Mouse (Mus musculus): ENCODE measurements at regions not wholly inside any gene's neighbourhood (a gene's known extent, or its start where the extent isn't known, plus 50 kb on each side); places are given as distances from the start of the nearest gene placed in this dataset.

GRCm38 (mm10) chr4:33552856-33553255 is 242.7 kb downstream of the Rngtt start:
- Histone ChIP-seq H3K4me3 (ENCODE audit: insufficient read depth, low read length) (no peak overlapping the region), H3K27ac (ENCODE audit: insufficient read depth, low read depth, low read length) (no peak overlapping the region), H3K4me1 (ENCODE audit: control insufficient read depth, insufficient read depth, low read length) (no peaks in the 10 kb centered on the region)
- TF ChIP-seq POLR2A (IDR thresholded peaks at IDR 0.05; ENCODE audit: borderline replicate concordance, low read depth, low read length) (no peak), CTCF (IDR thresholded peaks at IDR 0.05; ENCODE audit: low read depth, low read length) (no peak)

GRCm38 (mm10) chr4:33554606-33555005 is 244.5 kb downstream of the Rngtt start:
- TF ChIP-seq POLR2A (IDR thresholded peaks at IDR 0.05; ENCODE audit: borderline replicate concordance, low read depth, low read length) (no peak), CTCF (IDR thresholded peaks at IDR 0.05; ENCODE audit: low read depth, low read length) (no peak)
- Histone ChIP-seq H3K4me1 (ENCODE audit: control insufficient read depth, insufficient read depth, low read length) (no peaks in the 10 kb centered on the region), H3K27ac (ENCODE audit: insufficient read depth, low read depth, low read length) (no peak overlapping the region), H3K4me3 (ENCODE audit: insufficient read depth, low read length) (no peak overlapping the region)

GRCm38 (mm10) chr4:33555231-33555933 is 245.3 kb downstream of the Rngtt start:
- Histone ChIP-seq H3K4me1 (ENCODE audit: control insufficient read depth, insufficient read depth, low read length) (no peaks in the 10 kb centered on the region), H3K4me3 (ENCODE audit: insufficient read depth, low read length) (no peak overlapping the region), H3K27ac (ENCODE audit: insufficient read depth, low read depth, low read length) (no peak overlapping the region)
- TF ChIP-seq CTCF (IDR thresholded peaks at IDR 0.05; ENCODE audit: low read depth, low read length): no peak

- Histone ChIP-seq H3K27ac (ENCODE audit: insufficient read depth, low read depth, low read length) (no peak overlapping the region), H3K4me1 (ENCODE audit: control insufficient read depth, insufficient read depth, low read length) (no peaks in the 10 kb centered on the region), H3K4me3 (ENCODE audit: insufficient read depth, low read length) (no peak overlapping the region)
- no peak for TF ChIP-seq POLR2A (IDR thresholded peaks at IDR 0.05; ENCODE audit: borderline replicate concordance, low read depth, low read length)
- no peak for TF ChIP-seq CTCF (IDR thresholded peaks at IDR 0.05; ENCODE audit: low read depth, low read length)
Observed at GRCm38 (mm10) chr4:33555966-33556365, 245.9 kb downstream of the Rngtt start.

- no peak overlapping the region for H3K27ac ChIP-seq (ENCODE audit: insufficient read depth, low read depth, low read length)
Observed at GRCm38 (mm10) chr4:33556661-33557540, 246.8 kb downstream of the Rngtt start.

GRCm38 (mm10) chr4:33570274-33570673 is 260.2 kb downstream of the Rngtt start:
- Histone ChIP-seq H3K4me3 (ENCODE audit: insufficient read depth, low read length) (no peak overlapping the region), H3K27ac (ENCODE audit: insufficient read depth, low read depth, low read length) (no peak overlapping the region), H3K4me1 (ENCODE audit: control insufficient read depth, insufficient read depth, low read length) (no peaks in the 10 kb centered on the region)
- TF ChIP-seq CTCF (IDR thresholded peaks at IDR 0.05; ENCODE audit: low read depth, low read length) (no peak), POLR2A (IDR thresholded peaks at IDR 0.05; ENCODE audit: borderline replicate concordance, low read depth, low read length) (no peak)

More at GRCm38 (mm10) chr4:33556661-33557540, 246.8 kb downstream of the Rngtt start:
- Histone ChIP-seq H3K4me3 (ENCODE audit: insufficient read depth, low read length) (no peak overlapping the region), H3K4me1 (ENCODE audit: control insufficient read depth, insufficient read depth, low read length) (no peaks in the 10 kb centered on the region)
- TF ChIP-seq CTCF (IDR thresholded peaks at IDR 0.05; ENCODE audit: low read depth, low read length) (no peak), POLR2A (IDR thresholded peaks at IDR 0.05; ENCODE audit: borderline replicate concordance, low read depth, low read length) (no peak)

GRCm38 (mm10) chr4:33571351-33571750 is 261.2 kb downstream of the Rngtt start:
- TF ChIP-seq POLR2A (IDR thresholded peaks at IDR 0.05; ENCODE audit: borderline replicate concordance, low read depth, low read length) (no peak), CTCF (IDR thresholded peaks at IDR 0.05; ENCODE audit: low read depth, low read length) (no peak)
- H3K27ac ChIP-seq (ENCODE audit: insufficient read depth, low read depth, low read length): no peak overlapping the region
- H3K4me3 ChIP-seq (ENCODE audit: insufficient read depth, low read length): no peak overlapping the region
- H3K4me1 ChIP-seq (ENCODE audit: control insufficient read depth, insufficient read depth, low read length): no peaks in the 10 kb centered on the region

- Histone ChIP-seq H3K4me3 (ENCODE audit: insufficient read depth, low read length) (no peak overlapping the region), H3K4me1 (ENCODE audit: control insufficient read depth, insufficient read depth, low read length) (no peaks in the 10 kb centered on the region; the same call in 1 of the 2 replicates), H3K27ac (ENCODE audit: insufficient read depth, low read depth, low read length) (no peak overlapping the region)
- TF ChIP-seq CTCF (IDR thresholded peaks at IDR 0.05; ENCODE audit: low read depth, low read length): no peak
- TF ChIP-seq POLR2A (IDR thresholded peaks at IDR 0.05; ENCODE audit: borderline replicate concordance, low read depth, low read length): no peak
Observed at GRCm38 (mm10) chr4:33577631-33578030, 267.5 kb downstream of the Rngtt start.

- Histone ChIP-seq H3K4me3 (ENCODE audit: insufficient read depth, low read length) (no peak overlapping the region), H3K4me1 (ENCODE audit: control insufficient read depth, insufficient read depth, low read length) (no peaks in the 10 kb centered on the region; the same call in 1 of the 2 replicates), H3K27ac (ENCODE audit: insufficient read depth, low read depth, low read length) (no peak overlapping the region)
- TF ChIP-seq POLR2A (IDR thresholded peaks at IDR 0.05; ENCODE audit: borderline replicate concordance, low read depth, low read length): no peak
- no peak for TF ChIP-seq CTCF (IDR thresholded peaks at IDR 0.05; ENCODE audit: low read depth, low read length)
Observed at GRCm38 (mm10) chr4:33580491-33580890, 270.4 kb downstream of the Rngtt start.

GRCm38 (mm10) chr4:33581180-33581591 is 271.1 kb downstream of the Rngtt start:
- Histone ChIP-seq H3K4me1 (ENCODE audit: control insufficient read depth, insufficient read depth, low read length) (no peaks in the 10 kb centered on the region; the same call in 1 of the 2 replicates), H3K27ac (ENCODE audit: insufficient read depth, low read depth, low read length) (no peak overlapping the region), H3K4me3 (ENCODE audit: insufficient read depth, low read length) (no peak overlapping the region)
- TF ChIP-seq POLR2A (IDR thresholded peaks at IDR 0.05; ENCODE audit: borderline replicate concordance, low read depth, low read length) (no peak), CTCF (IDR thresholded peaks at IDR 0.05; ENCODE audit: low read depth, low read length) (no peak)

All from bone marrow macrophage, adult 2 months (primary cell).